Mouse (Mus musculus) intestine, postnatal 0 days (tissue): ENCODE data around the gene Rps6kl1. TPM values are rescaled to one million over a fixed set of nuclear protein-coding genes. Genes with fewer than 3 reads are reported as not detected.

Experiments used
- ATAC-seq: fragments of 200-750 bp; cut with Nextera tagmentation; 2 replicates; pipeline ENCODE4 v1.8.0; 2017; ENCODE audit warnings: mild to moderate bottlenecking, moderate TSS enrichment, moderate library complexity
- H3K27ac ChIP-seq: fragments of 300-500 bp; sonication (generic); 2 replicates; pipeline ENCODE4 v1.5.1; 2014; ENCODE audit warnings: mild to moderate bottlenecking, low read depth, low read length, moderate library complexity
- H3K27me3 ChIP-seq: fragments of 300-500 bp; sonication (generic); replicated peaks from 2 replicates; pipeline ENCODE4 v1.6.1; 2014; ENCODE audit warnings: low read length, mixed read lengths; ENCODE audit not compliant: control insufficient read depth, insufficient read depth
- H3K36me3 ChIP-seq: fragments of 300-500 bp; sonication (generic); 2 replicates; pipeline ENCODE4 v1.6.1; 2014; ENCODE audit warnings: mild to moderate bottlenecking, moderate library complexity; ENCODE audit not compliant: control insufficient read depth, insufficient read depth
- H3K4me1 ChIP-seq: fragments of 300-500 bp; sonication (generic); replicated peaks from 2 replicates; pipeline ENCODE4 v1.6.1; 2014; ENCODE audit warnings: antibody characterized with exemption, low read length, mixed read lengths; ENCODE audit not compliant: control insufficient read depth, insufficient read depth
- H3K4me2 ChIP-seq: fragments of 300-500 bp; sonication (generic); replicated peaks from 2 replicates; pipeline ENCODE4 v1.6.1; 2014; ENCODE audit warnings: low read depth, mild to moderate bottlenecking, moderate library complexity
- H3K4me3 ChIP-seq: fragments of 300-500 bp; sonication (generic); 2 replicates; pipeline ENCODE4 v1.5.1; 2014; ENCODE audit warnings: low read depth, low read length
- H3K9ac ChIP-seq: fragments of 300-500 bp; sonication (generic); 2 replicates; pipeline ENCODE4 v1.6.1; 2014; ENCODE audit warnings: mild to moderate bottlenecking, low read depth, low read length
- H3K9me3 ChIP-seq: fragments of 300-500 bp; sonication (generic); 2 replicates; pipeline ENCODE4 v1.6.1; 2016; ENCODE audit warnings: mixed run types; ENCODE audit not compliant: control insufficient read depth
- CTCF ChIP-seq: sonication (generic); IDR thresholded peaks from 2 replicates; pipeline ENCODE4 v1.5.1; 2016; ENCODE audit warnings: low read depth, mild to moderate bottlenecking, control low read depth, antibody characterized with exemption, moderate library complexity
- WGBS: fragments of 180-500 bp; shearing (Covaris S2); extraction: QIAGEN DNeasy Blood & Tissue Kit; methylation state at CpG from one replicate; pipeline ENCODE4 v1.1.7; 2014; 5-methylcytosine and 5-hydroxymethylcytosine counted together
- polyA plus RNA-seq: library from polyadenylated mRNA; unstranded; fragments of >200 nt; fragmentation: Nextera tagmentation; extraction: Ambion mirVana; gene quantifications from 2 replicates; pipeline ENCODE4 v1.2.1, GENCODE M21; 2015

The Rps6kl1 gene
- polyA plus RNA-seq, 1 experiment from 2014 or later, result 1.3 TPM

DNA sequence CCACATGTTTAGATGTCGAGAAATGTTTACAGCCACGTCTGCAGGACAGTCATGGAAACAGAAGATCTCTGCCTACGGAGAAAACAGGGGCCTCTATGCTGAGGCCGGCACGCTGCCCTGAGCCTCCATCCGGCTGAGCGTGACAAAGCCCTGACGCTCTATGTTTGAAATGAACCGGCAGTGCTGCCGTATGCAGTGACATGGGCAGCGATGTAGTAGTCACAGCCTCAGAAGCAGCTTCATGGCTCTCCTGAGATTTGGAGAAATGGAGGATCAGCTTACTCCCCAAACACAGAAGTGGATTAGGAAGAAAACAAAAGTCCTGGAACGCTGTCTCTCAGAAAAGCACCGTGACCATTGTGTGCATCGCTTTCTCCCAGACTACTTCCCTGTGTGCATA lies 50.1 kb downstream of the Rps6kl1 start:
- Histone ChIP-seq H3K27me3 (no peaks in the 10 kb centered on the region), H3K9ac (no peak overlapping the region), H3K9me3 (no peaks in the 10 kb centered on the region), H3K27ac (no peak overlapping the region), H3K4me1 (no peaks in the 10 kb centered on the region), H3K4me2 (no peak overlapping the region), H3K4me3 (no peak overlapping the region), H3K36me3 (no peaks in the 10 kb centered on the region)
- no peak for TF ChIP-seq CTCF
- 68% methylated on average over 14 of the region's 14 CpGs for WGBS
- no peak for ATAC-seq

- no peaks in the 10 kb centered on the region for H3K4me1 ChIP-seq
- no peak for TF ChIP-seq CTCF
- no peak overlapping the region for H3K9ac ChIP-seq
- no peak overlapping the region for H3K4me2 ChIP-seq
- no peaks in the 10 kb centered on the region for H3K36me3 ChIP-seq
- H3K9me3 ChIP-seq, result no peaks in the 10 kb centered on the region
- no peak overlapping the region for H3K4me3 ChIP-seq
- ATAC-seq, result no peak
- no peaks in the 10 kb centered on the region for H3K27me3 ChIP-seq
- no peak overlapping the region for H3K27ac ChIP-seq
- whole genome bisulfite sequencing, result 80% methylated on average over 7 of the region's 7 CpGs
Measured at GRCm38 (mm10) chr12:85095859-85096258, 55.2 kb downstream of the Rps6kl1 start.

DNA sequence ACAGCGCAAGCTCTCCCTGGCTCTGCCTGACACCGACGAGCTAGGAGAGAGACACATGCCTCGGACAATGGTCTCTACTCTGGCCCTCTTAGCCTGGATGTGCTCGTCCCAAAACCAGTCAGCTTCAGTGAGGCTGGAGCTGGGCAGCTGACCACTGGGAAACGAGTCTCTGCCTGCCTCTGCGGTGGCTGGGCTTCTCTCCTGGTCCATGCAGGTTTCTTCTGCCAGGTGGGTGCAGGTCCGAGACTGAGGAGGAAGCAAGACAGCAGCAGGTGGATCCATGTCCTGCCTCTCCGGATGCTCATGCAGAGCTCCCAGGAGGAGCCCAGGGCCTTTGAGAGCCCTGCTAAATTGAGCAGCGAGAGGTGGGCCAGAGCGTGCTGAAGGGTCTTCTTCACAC lies 55.9 kb downstream of the Rps6kl1 start:
- no peak overlapping the region for H3K9ac ChIP-seq
- no peak overlapping the region for H3K4me3 ChIP-seq
- no peak for TF ChIP-seq CTCF
- H3K4me1 ChIP-seq, result no peaks in the 10 kb centered on the region
- H3K27ac ChIP-seq, result no peak overlapping the region
- no peaks in the 10 kb centered on the region for H3K27me3 ChIP-seq
- WGBS, result 79% methylated on average over 11 of the region's 11 CpGs
- H3K36me3 ChIP-seq, result no peaks in the 10 kb centered on the region
- ATAC-seq, result no peak
- no peaks in the 10 kb centered on the region for H3K9me3 ChIP-seq
- no peak overlapping the region for H3K4me2 ChIP-seq

GRCm38 (mm10) chr12:85094706-85095105 lies 56.4 kb downstream of the Rps6kl1 start:
- Histone ChIP-seq H3K36me3 (no peaks in the 10 kb centered on the region), H3K9ac (no peak overlapping the region), H3K27me3 (no peaks in the 10 kb centered on the region), H3K4me1 (no peaks in the 10 kb centered on the region), H3K9me3 (no peaks in the 10 kb centered on the region), H3K27ac (no peak overlapping the region), H3K4me2 (no peak overlapping the region), H3K4me3 (no peak overlapping the region)
- no peak for ATAC-seq
- TF ChIP-seq CTCF, result no peak
- WGBS, result 76% methylated on average over 10 of the region's 10 CpGs

DNA sequence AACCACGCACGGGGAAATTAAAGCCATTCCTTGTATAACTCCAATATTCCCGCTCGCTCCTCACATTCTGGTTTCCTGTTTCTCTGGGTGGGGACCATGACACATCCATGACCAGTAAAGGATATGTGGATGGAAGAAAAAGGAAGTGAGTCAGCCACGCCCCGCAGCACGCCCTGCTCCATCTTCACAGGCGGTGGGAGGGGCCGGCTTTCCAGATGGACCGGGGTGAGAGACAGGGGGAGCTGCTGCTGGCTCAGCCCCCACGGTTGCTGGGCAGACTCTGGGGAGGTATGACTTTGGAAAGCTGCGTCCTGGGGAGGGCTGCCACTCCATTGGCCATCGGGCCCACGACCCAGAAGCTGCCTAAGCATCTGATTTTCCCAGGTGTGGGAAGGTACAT lies 57.1 kb downstream of the Rps6kl1 start:
- 25% methylated on average over 14 of the region's 14 CpGs for WGBS
- no peaks in the 10 kb centered on the region for H3K4me1 ChIP-seq
- H3K9me3 ChIP-seq, result no peaks in the 10 kb centered on the region
- ATAC-seq, result no peak
- TF ChIP-seq CTCF, result no peak; the same call in 1 of the 2 replicates
- H3K36me3 ChIP-seq, result no peaks in the 10 kb centered on the region; the same call in 1 of the 2 replicates
- no peaks in the 10 kb centered on the region for H3K27me3 ChIP-seq
- 0 out of 2 replicates have a peak overlapping the region, but pooled peaks have one; percentile 13 for H3K4me2 ChIP-seq
- no peak overlapping the region for H3K9ac ChIP-seq
- H3K27ac ChIP-seq, result no peak overlapping the region
- no peak overlapping the region for H3K4me3 ChIP-seq

DNA sequence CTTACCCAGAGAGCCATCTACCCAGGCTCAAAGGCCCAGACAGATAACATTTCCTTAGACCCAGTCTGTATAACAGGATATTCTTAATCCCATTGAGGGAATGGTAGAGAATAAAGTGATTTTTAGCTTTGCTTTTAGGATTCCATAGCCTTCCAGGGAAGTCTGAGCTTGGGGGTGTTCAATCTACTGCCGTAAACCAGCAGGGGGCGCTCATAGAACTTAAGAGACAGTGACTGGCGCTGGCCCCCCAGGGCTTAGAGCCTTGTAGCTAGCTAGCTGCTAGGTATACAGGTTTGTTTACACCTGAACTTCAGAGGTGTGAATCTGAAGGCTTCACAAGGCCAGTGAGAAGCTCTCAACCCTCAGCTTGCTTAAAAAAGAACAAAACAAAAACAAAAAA lies 58.9 kb downstream of the Rps6kl1 start:
- no peak for ATAC-seq
- 5% methylated on average over 3 of the region's 3 CpGs for WGBS
- no peaks in the 10 kb centered on the region for H3K27me3 ChIP-seq
- peaks cover under 1% of the 10 kb centered on the region for H3K36me3 ChIP-seq
- peak; percentile 79 for TF ChIP-seq CTCF
- no peak overlapping the region for H3K4me2 ChIP-seq
- no peaks in the 10 kb centered on the region for H3K9me3 ChIP-seq
- no peaks in the 10 kb centered on the region for H3K4me1 ChIP-seq
- no peak overlapping the region for H3K27ac ChIP-seq
- H3K9ac ChIP-seq, result no peak overlapping the region
- no peak overlapping the region for H3K4me3 ChIP-seq

DNA sequence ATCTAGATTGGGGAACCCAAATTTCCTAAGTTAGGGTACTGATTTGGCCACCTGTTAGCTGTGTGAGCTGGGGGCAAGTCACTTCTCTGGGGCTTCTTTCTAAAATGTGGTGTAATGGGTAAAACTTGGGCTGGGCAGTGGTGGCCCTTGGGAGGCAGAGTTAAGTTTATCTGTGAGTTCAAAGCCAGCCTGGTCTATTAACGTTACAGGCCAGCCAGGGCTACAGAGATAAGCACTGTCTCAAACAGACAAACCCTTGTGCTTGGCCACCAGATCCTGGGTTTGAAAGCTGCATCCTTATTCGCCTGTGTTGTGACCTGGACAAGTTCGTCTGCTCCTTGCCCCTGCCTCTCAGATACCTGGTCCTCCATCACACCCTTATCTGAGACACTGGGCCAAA lies 59.9 kb downstream of the Rps6kl1 start:
- Histone ChIP-seq H3K9ac (no peak overlapping the region), H3K27ac (no peak overlapping the region), H3K27me3 (no peaks in the 10 kb centered on the region), H3K4me1 (no peaks in the 10 kb centered on the region), H3K4me3 (no peak overlapping the region), H3K9me3 (no peaks in the 10 kb centered on the region), H3K4me2 (no peak overlapping the region), H3K36me3 (peaks cover 4% of the 10 kb centered on the region)
- no peak for TF ChIP-seq CTCF
- ATAC-seq, result no peak
- 83% methylated on average over 3 of the region's 3 CpGs for WGBS
